Mouse (Mus musculus): ENCODE data around the gene Ddx10. TPM values are rescaled to one million over a fixed set of nuclear protein-coding genes. Genes with fewer than 3 reads are reported as not detected.

The Ddx10 gene
- 20.2 and 27.9 TPM in 2 replicates for polyA plus RNA-seq (2012; rRNA removed)

DNA sequence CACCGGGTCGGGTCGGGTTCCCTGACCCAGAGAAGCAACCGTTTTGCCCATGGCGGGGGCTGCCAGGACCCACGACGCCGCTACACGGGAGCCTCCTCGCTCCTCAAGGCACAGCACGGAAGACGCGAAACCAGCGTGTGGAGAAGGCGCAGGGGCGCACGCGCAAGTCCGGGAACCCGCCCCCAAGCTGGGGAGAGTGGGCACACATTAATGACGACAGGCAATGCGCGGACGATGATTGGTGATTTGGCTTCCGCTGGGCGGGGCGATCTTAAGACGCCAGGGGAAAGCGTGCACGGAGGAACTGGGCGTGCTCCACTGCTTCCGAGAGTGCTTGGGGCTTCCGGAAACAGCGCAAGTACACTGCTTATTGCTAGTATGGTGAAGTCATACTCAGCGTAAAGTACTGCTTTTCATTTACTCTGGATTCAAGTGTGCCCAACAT is at the start of gene Ddx10:
Ddx10 (minus strand) TSS at position 101 of the 445 bp plus-strand sequence.

Other genes with a start within 250 kb of the Ddx10 start
- 0.23 and 0.26 TPM in 2 replicates for gene Exph5, start 53.6 kb upstream of the Ddx10 start, polyA plus RNA-seq (2012; rRNA removed)
- gene Kdelc2, start 136.0 kb upstream of the Ddx10 start, polyA plus RNA-seq (2012; rRNA removed): 4.2 and 5.6 TPM in 2 replicates
- gene 4930550C14Rik, start 154.3 kb upstream of the Ddx10 start, polyA plus RNA-seq (2012; rRNA removed): 0.22 and 0.34 TPM in 2 replicates